Mouse (Mus musculus) C2C12 (cell line): ENCODE results near the gene Gipc1. TPM values are rescaled to one million over a fixed set of nuclear protein-coding genes. Genes with fewer than 3 reads are reported as not detected.

Experiments
- H3K27me3 ChIP-seq: one replicate; pipeline ENCODE4 v1.6.1; 2011; ENCODE audit not compliant: control insufficient read depth, insufficient read depth, insufficient read length
- H3K36me3 ChIP-seq: one replicate; pipeline ENCODE4 v1.6.1; 2011; ENCODE audit not compliant: control insufficient read depth, insufficient read depth
- H3K4me3 ChIP-seq: one replicate; pipeline ENCODE4 v1.5.1; 2011; ENCODE audit warnings: mild to moderate bottlenecking, control low read depth; ENCODE audit not compliant: poor library complexity, insufficient read depth, severe bottlenecking
- H3K79me2 ChIP-seq: one replicate; pipeline ENCODE4 v1.6.1; 2011; ENCODE audit not compliant: control insufficient read depth, insufficient read depth
- H3K79me3 ChIP-seq: one replicate; pipeline ENCODE4 v1.6.1; 2011; ENCODE audit warnings: low read depth, control low read depth
- H3ac ChIP-seq: one replicate; pipeline ENCODE3; 2011; ENCODE audit warnings: low read depth; ENCODE audit not compliant: control insufficient read depth, insufficient read length
- CEBPB ChIP-seq: IDR thresholded peaks from one replicate; pipeline ENCODE4 v1.6.1; 2011; ENCODE audit warnings: low read depth, mild to moderate bottlenecking, control low read depth, moderate library complexity
- CTCF ChIP-seq: IDR thresholded peaks from one replicate; pipeline ENCODE4 v1.5.1; 2011; ENCODE audit not compliant: control insufficient read depth, insufficient read depth, insufficient read length
- FOSL1 ChIP-seq: IDR thresholded peaks from one replicate; pipeline ENCODE4 v1.8.0; 2011; ENCODE audit warnings: mild to moderate bottlenecking, low read length; ENCODE audit not compliant: poor library complexity, insufficient read depth, severe bottlenecking
- MAX ChIP-seq: IDR thresholded peaks from one replicate; pipeline ENCODE4 v1.6.1; 2011; ENCODE audit warnings: mild to moderate bottlenecking, control low read depth
- MYOD1 ChIP-seq: IDR thresholded peaks from one replicate; pipeline ENCODE4 v1.6.1; 2011; ENCODE audit warnings: low read depth; ENCODE audit not compliant: control insufficient read depth, insufficient read length
- MYOG ChIP-seq: IDR thresholded peaks from one replicate; pipeline ENCODE4 v1.6.1; 2011; ENCODE audit not compliant: control insufficient read depth, insufficient read length; ENCODE audit errors: extremely low read depth
- USF1 ChIP-seq: IDR thresholded peaks from one replicate; pipeline ENCODE4 v1.6.1; 2011; ENCODE audit warnings: low read depth, mild to moderate bottlenecking, control low read depth, moderate library complexity
- polyA plus RNA-seq: library from polyadenylated mRNA; unstranded; fragments of >200 nt; fragmentation: generic; extraction: Trizol; gene quantifications from one replicate; pipeline ENCODE4 v1.2.1, GENCODE M21; 2012; ENCODE audit warnings: missing spikeins

Gipc1 gene
- polyA plus RNA-seq, 1 experiment = 81.8 TPM

GRCm38 (mm10) chr8:83665969-83666865 is 13.7 kb downstream of the Gipc1 start, which contains the start of gene Ptger1:
Ptger1 (plus strand) TSS chr8:83666678.
- no peaks in the 10 kb centered on the region for H3K27me3 ChIP-seq
- H3K79me2 ChIP-seq = no peaks in the 10 kb centered on the region
- TF ChIP-seq CEBPB (no peak), FOSL1 (no peak), USF1 (no peak), CTCF (no peak), MAX (no peak), MYOD1 (no peak), MYOG (no peak)
- no peak within 1 kb of the TSS for H3ac ChIP-seq
- H3K79me3 ChIP-seq = no peaks in the 10 kb centered on the region
- peaks cover 5% of the 10 kb centered on the region for H3K36me3 ChIP-seq
- H3K4me3 ChIP-seq = no peak within 1 kb of the TSS

- no peak overlapping the region for H3ac ChIP-seq
- peaks cover 4% of the 10 kb centered on the region for H3K36me3 ChIP-seq
- H3K27me3 ChIP-seq = no peaks in the 10 kb centered on the region
- no peaks in the 10 kb centered on the region for H3K79me2 ChIP-seq
- no peak for TF ChIP-seq MAX
- no peak for TF ChIP-seq CEBPB
- TF ChIP-seq CTCF = no peak
- no peak for TF ChIP-seq FOSL1
- no peak for TF ChIP-seq USF1
- TF ChIP-seq MYOG = no peak
- TF ChIP-seq MYOD1 = no peak
- no peaks in the 10 kb centered on the region for H3K79me3 ChIP-seq
- H3K4me3 ChIP-seq = no peak overlapping the region
Measured at GRCm38 (mm10) chr8:83666866-83667234, 14.4 kb downstream of the Gipc1 start.

GRCm38 (mm10) chr8:83667526-83667925 is 15.0 kb downstream of the Gipc1 start:
- no peak overlapping the region for H3ac ChIP-seq
- H3K79me3 ChIP-seq = no peaks in the 10 kb centered on the region
- peaks cover 1% of the 10 kb centered on the region for H3K36me3 ChIP-seq
- H3K27me3 ChIP-seq = no peaks in the 10 kb centered on the region
- H3K4me3 ChIP-seq = no peak overlapping the region
- TF ChIP-seq FOSL1 (no peak), MYOD1 (no peak), MYOG (no peak), USF1 (no peak), CEBPB (no peak), CTCF (no peak), MAX (no peak)
- H3K79me2 ChIP-seq = no peaks in the 10 kb centered on the region

GRCm38 (mm10) chr8:83668010-83668916 is 15.8 kb downstream of the Gipc1 start:
- Histone ChIP-seq H3K36me3 (peaks cover 8% of the 10 kb centered on the region), H3ac (no peak overlapping the region), H3K79me2 (no peaks in the 10 kb centered on the region), H3K79me3 (no peaks in the 10 kb centered on the region), H3K27me3 (no peaks in the 10 kb centered on the region), H3K4me3 (no peak overlapping the region)
- no peak for TF ChIP-seq MYOD1
- no peak for TF ChIP-seq CEBPB
- TF ChIP-seq CTCF = peak; percentile 39
- no peak for TF ChIP-seq MAX
- no peak for TF ChIP-seq USF1

- peaks cover 9% of the 10 kb centered on the region for H3K36me3 ChIP-seq
- TF ChIP-seq MYOG (no peak), USF1 (no peak), CTCF (no peak), MYOD1 (no peak), CEBPB (no peak), FOSL1 (no peak), MAX (no peak)
- H3ac ChIP-seq = no peak overlapping the region
- H3K79me3 ChIP-seq = no peaks in the 10 kb centered on the region
- H3K27me3 ChIP-seq = no peaks in the 10 kb centered on the region
- H3K4me3 ChIP-seq = no peak overlapping the region
- H3K79me2 ChIP-seq = no peaks in the 10 kb centered on the region
Measured at GRCm38 (mm10) chr8:83669013-83669412, 16.5 kb downstream of the Gipc1 start.
